Mouse (Mus musculus) thymus, postnatal 10 days (tissue): Measurements from ENCODE around the gene Sema5a.

Experiments
- DNase-seq, 2 experiments: peaks; one replicate each; pipeline ENCODE4 v3.0.0; 2021; ENCODE audit warnings: low spot score in 2 of 2

The Sema5a gene

GRCm38 (mm10) chr15:32254806-32255205 lies 10.2 kb downstream of the Sema5a start:
- DNase-seq, result no peak

DNA sequence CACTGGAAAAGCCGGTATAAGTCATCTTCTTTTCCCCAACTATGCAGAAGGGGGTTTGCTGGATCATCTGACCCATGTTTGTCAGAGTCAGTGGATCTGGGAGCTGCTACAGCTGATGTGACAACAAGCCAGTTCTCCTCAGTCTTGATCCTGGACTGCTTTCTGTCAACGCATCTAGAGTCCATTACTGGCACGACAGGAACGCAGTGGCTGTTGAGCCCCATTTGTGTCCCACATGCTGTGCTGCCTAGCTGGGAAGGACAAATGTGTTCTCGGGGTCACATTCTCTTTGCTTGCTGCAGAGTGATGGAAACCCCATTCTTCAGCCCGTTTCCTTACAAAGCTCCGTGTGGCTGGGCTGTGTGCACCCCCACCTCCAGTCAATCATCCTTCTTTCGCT lies 12.7 kb downstream of the Sema5a start:
- no peak for DNase-seq

DNA sequence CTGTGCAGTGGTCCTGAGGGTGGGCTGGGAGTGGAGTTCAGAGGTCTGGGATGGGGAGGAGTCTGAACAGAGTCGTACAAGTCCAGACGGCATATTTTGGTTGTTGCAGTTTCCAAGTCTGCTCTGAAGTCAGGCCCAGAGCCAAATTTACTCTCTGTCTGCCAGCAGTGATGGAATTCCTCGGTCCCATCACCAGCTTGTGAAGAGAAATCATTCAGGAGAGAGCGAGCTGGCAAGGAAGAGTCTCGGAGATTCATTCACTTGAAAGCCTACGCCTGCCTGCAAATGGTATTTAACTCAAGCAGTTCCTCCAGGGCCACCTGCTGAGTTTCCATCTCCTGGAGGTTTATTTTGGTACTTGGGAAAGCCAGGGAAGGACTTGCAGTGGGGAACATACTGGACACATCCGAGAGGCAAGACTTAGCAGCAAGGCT lies 13.3 kb downstream of the Sema5a start:
- no peak for DNase-seq

DNA sequence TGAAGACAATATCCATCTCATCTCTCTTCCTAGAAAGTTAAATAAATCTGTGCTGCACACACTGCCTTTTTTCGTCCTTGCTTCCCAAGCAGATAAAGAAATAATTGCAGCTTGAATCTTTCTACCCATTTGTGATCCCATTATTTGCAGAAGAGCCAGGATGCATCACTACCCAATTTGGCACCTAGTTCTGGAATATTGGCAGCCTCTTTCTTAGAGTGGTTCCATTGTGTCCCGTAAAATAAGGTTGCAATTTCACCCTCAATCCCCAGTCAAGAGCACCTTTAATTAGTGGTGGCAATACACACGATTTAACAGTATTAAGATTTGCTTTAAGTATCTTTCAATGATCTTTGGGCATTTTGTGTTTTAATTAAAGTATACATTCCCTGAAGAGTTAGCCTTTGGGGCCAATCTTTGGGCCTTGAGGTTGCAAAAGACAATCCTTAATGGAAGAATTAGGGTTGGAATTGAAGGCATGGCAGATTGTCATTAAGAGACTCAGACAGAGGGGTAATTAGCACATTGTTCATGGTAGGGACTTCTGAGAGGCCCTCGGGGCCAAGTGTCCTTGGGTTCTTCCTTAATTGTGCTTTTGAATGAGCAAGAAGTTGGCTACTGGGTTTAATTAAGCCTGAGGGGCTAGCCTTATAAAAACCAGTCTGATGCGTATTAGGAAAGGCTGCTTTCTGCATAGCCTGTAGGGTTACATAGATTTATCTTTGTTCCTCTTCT lies 14.9 kb downstream of the Sema5a start:
- no peak for DNase-seq

DNA sequence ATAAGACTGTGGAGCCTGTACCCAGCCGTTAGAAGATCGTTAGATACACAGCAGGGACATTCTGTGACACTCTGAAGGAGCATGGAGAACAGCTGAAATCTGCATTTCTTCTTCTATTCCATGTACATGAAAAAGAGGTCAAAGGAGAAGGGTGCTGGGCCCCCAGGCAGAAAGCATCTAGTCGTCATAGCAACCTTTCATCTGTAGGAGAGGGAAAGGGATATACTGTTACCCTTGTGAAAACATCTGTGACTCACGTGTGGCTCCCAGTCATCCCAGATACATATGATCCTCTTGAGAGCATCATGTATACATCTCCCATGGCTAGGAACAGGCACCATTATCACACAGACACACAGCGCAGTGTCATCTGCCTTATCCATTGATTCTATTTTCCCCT lies 16.3 kb downstream of the Sema5a start:
- DNase-seq, result no peak

- DNase-seq, result no peak
Observed at GRCm38 (mm10) chr15:32263651-32264050, 19.0 kb downstream of the Sema5a start.

- DNase-seq, result no peak
Observed at GRCm38 (mm10) chr15:32264822-32265377, 20.3 kb downstream of the Sema5a start.

GRCm38 (mm10) chr15:32265378-32265934 lies 20.8 kb downstream of the Sema5a start:
- DNase-seq, result no peak

- no peak for DNase-seq
Observed at GRCm38 (mm10) chr15:32266122-32266820, 21.7 kb downstream of the Sema5a start.

DNA sequence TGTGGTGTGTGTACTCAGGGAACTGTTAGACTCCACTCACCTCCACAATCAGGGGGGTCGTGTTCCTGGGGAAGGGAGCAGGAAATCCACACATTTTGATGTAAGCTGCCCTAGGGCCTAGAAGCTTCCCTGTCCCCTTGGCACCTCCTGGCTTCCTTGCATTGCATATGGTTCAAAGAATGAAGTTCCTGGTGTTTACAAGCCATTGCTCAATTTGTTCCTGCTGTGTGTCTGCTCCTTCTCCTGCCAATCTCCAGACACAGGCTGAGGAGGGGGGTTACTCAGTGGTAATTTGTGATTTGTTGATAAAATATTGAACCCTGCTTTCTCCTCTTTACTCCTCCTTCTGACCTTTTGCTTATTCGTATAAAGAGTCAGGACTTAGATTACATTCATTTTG lies 25.5 kb downstream of the Sema5a start:
- DNase-seq, result no peak

- DNase-seq, result no peak
Observed at GRCm38 (mm10) chr15:32273925-32274324, 29.3 kb downstream of the Sema5a start.

DNA sequence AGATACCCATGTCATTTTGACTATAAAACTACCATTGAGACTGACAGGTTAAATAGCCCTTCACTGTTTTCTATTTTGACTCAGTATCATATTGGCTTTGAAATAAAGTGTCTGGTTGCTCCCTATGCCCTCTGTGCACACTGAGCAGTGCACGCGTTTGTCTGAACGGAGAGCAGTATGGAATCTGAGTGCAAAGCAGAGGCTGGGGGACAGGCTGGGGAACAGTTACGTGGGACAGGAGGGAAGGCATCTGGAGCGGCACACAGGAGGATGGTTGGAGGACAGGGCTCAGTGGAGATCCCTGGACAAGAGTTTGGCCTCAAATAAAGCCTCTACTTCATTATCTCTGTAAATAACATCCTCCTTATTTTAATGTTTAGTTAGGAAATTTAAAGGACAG lies 30.4 kb downstream of the Sema5a start:
- DNase-seq, result no peak

- no peak for DNase-seq
Observed at GRCm38 (mm10) chr15:32278600-32278999, 34.0 kb downstream of the Sema5a start.

DNA sequence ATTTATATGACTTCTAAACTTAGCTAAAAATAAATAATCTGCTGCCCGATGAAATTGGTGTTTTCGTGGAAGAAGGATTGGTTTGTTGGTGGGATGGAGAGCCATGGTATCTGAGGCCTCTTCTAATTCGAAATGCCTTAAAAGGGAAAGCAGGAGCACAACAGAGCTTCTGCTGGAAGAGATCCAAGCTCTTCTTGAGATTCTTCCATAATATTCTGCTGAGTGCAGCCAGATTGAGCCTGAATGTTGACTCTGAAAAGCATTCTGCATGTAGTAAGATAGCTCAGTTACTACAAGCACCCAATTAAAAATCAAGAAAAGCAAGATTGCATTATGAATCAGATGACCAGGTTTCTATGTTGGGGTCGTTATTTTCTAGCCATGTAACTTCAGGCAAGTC lies 36.8 kb downstream of the Sema5a start:
- DNase-seq, result no peak

GRCm38 (mm10) chr15:32284688-32285087 lies 40.1 kb downstream of the Sema5a start:
- DNase-seq, result no peak

GRCm38 (mm10) chr15:32286296-32286695 lies 41.7 kb downstream of the Sema5a start:
- DNase-seq, result no peak

DNA sequence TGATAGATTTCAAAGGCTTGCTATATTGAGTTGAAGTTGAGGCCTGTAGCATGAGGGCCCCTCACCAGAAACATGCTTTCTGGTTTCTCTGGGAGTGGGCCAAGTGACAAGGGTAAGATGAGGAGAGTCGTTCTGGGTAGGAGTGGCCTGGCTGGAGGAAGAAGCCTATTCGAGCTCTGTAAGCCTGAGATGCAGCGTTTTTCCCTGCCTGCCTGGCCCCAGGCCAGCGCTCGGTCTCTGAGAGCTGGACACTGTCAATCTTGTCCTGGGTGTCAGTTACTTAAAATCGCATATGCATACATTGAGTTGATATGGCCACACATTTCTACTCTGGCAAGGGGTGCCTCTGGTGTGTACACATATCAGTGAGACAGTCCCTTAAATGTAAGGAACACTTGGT lies 43.9 kb downstream of the Sema5a start:
- DNase-seq, result no peak

DNA sequence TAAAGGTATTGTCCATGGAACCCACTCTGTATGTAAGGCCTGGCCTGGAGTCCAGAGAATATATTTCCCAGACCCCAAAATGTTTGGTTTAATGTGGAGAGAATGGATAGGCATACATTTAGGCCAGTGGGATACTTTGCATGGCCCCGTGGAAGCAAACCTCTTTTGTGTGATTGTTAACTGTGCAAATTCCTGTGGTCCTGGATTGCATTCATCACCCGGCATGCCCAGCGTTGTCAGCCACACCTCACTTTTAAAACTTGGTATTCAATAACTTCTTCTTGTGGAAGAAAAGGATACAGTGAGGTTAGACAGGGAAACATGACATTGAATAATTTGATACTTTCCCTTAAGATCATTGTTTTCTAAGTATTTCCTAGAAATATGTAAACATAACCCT lies 46.4 kb downstream of the Sema5a start:
- no peak for DNase-seq

DNA sequence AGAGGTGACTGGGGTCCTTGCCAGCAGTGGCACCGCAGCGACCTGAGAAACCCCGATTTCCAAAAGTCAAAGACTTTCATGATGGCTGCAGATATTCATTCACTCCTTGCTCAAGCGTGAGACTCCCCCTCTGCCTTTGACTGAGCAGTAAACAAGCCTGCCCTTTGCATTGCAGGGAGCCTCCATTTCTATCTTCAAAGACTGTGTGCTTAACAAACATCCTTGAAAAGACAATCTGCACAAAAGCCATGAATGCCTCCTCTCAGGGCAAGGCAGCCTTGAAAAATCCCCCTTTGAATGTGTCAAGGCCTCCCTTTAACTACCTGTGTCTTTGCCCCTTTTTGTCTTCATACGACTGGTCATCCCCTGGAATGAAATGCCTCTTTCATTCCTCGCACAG lies 51.9 kb downstream of the Sema5a start:
- no peak for DNase-seq

GRCm38 (mm10) chr15:32297266-32297665 lies 52.7 kb downstream of the Sema5a start:
- no peak for DNase-seq

DNA sequence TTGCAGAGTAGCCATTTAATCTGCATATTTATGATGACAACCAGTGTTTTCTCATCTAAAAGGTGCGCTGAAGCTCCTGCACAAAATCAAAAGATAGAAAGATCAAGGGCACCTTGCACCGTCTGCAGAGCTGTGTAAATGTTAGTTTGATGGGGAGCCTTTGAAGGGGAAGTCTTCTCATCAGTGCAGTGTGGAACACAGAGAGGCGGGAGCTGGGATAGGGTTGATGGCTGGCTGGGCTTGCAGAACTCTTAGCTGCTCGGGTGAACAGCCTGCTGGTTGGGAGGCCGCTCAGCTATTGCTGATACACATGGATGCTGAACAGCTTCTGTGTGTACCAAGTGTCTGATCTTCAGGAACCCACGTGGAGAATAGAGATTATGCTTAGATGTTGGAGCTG lies 53.9 kb downstream of the Sema5a start:
- no peak for DNase-seq

GRCm38 (mm10) chr15:32300991-32301390 lies 56.4 kb downstream of the Sema5a start:
- no peak for DNase-seq
